Mouse (Mus musculus) brain, embryonic 18.5 days (tissue): ENCODE results near the gene Olfr555.
"Not testable (repeated sequence)": the region's sequence is repeated elsewhere in the genome, so short reads cannot be mapped to it uniquely, and the experiment has no call there.

Experiments used
- DNase-seq: peaks from one replicate; pipeline ENCODE4 v3.0.0-alpha.2; 2012; ENCODE audit warnings: low read depth, low spot score

Olfr555 gene

GRCm38 (mm10) chr7:102658523-102658922 lies at the start of gene Olfr555:
TSS of gene Olfr555 (plus strand) at chr7:102658823.
- no peak for DNase-seq

GRCm38 (mm10) chr7:102618118-102618517 lies 40.5 kb upstream of the Olfr555 start, which contains the start of gene Olfr553:
TSS of gene Olfr553 (minus strand) at chr7:102618218.
- no peak for DNase-seq

DNA sequence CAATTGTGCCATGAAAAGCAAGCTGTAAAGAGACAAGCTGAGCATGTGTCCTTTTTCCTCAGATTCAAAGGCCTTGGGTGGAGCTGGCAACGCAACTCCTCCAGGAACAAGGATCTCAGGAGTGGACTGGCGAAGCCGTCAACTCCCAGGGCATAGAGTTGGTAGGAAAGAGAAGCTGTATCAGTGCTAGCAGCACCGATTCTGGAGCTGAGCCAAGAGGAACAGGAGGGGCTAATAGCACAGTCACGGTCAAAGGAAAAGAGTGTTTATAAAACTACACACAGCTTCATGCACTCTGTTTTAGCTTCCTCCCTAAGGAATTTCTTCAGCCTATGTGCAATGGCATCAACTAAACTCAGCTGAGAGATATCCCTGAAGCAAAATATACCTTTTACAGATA lies 39.0 kb upstream of the Olfr555 start:
- DNase-seq: no peak

GRCm38 (mm10) chr7:102620368-102620767 lies 38.3 kb upstream of the Olfr555 start:
- DNase-seq: not testable (repeated sequence)

- DNase-seq: no peak
Measured at GRCm38 (mm10) chr7:102636665-102637064, 22.0 kb upstream of the Olfr555 start.

GRCm38 (mm10) chr7:102638132-102638531 lies 20.5 kb upstream of the Olfr555 start, which contains the start of gene Olfr554:
TSS of gene Olfr554 (plus strand) at chr7:102638432.
- no peak for DNase-seq

DNA sequence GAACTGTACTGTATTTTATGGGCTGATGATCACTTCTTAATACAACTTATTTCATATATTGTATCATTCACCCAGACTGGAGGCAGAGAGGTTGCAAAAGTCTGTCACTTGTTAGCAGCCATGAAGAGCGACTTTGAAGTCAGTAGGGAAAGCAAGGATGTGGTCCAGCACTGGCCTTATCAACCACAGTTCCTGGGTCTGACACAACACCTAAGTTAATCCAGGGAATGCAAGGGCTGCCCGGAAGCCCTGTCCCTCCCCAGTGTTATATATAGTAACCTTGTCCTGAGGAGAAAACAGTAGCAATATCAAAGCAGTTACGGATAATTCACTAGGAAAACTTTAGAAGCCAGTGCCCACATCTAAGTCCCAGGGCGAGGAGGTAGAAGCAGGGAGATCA lies 13.7 kb upstream of the Olfr555 start:
- DNase-seq: not testable (repeated sequence)

DNA sequence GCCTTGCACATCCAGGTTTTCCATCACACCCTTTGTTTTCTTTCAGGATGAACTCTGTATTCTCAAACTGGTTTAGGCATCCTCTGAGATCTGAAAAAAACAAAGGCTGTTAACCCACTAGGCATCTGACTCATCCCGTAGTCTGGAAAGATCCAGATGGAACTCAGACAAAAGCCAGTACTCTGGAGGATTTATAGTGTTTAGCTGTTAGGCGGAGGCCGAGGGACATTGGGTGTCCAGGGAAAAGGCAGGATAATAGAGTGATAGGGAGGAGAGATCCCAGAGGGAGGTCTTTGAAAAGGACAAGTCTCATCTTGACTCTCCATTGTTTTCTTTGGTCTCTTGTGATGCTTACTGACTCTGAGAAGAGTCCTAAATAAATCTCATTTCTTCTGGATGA lies 6.0 kb downstream of the Olfr555 start, which contains the start of gene Olfr556:
TSS of gene Olfr556 (plus strand) at position 301 of the 400 bp plus-strand sequence.
- no peak for DNase-seq

DNA sequence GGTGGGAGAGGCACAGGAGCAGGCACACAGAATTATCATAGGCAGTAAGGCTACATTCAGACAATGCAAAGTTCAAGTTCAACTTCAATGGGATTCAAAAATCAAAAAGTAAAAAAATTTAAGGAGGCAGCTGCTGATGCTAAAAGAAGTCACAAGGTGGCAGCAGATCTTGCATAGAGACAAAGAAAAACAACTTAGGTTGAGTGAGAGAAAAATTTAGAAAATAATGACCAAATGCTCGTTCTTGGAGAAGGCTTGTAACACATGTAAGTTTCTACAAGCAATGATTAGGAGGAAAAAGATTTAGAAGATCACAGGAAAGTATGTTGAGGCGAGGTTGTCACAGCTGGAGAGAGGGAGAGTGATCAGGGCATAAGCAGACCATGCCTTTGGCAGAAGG lies 6.8 kb downstream of the Olfr555 start:
- DNase-seq: no peak

- no peak for DNase-seq
Measured at GRCm38 (mm10) chr7:102676225-102676624, 17.6 kb downstream of the Olfr555 start.

DNA sequence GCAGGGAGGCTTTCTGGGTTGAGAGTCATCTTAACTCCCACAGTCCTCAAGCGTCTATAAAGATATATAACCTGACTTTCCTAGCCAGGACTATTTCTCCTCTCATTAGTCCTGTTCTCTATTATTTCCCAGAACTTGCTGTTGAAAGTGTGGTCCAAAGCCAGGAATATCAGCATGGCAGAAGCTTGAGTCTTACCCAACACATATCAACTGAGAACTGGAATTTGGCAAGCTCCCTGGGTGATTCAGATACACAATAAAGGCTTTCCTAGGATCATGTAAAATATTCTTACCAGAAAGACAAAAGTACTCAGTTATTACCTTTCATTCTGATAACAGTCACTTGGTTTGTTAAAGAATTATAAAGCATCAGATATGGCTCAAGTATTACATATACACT lies 23.3 kb downstream of the Olfr555 start:
- no peak for DNase-seq

- DNase-seq: peak; percentile 65
Measured at GRCm38 (mm10) chr7:102686944-102687501, 28.4 kb downstream of the Olfr555 start, which contains the start of gene Trim68. TSS of gene Trim68 (minus strand) at chr7:102687327.

- no peak for DNase-seq
Measured at GRCm38 (mm10) chr7:102695358-102696125, 36.9 kb downstream of the Olfr555 start, which contains the start of gene Olfr557. TSS of gene Olfr557 (plus strand) at chr7:102695910.

GRCm38 (mm10) chr7:102698461-102698860 lies 39.8 kb downstream of the Olfr555 start:
- no peak for DNase-seq

DNA sequence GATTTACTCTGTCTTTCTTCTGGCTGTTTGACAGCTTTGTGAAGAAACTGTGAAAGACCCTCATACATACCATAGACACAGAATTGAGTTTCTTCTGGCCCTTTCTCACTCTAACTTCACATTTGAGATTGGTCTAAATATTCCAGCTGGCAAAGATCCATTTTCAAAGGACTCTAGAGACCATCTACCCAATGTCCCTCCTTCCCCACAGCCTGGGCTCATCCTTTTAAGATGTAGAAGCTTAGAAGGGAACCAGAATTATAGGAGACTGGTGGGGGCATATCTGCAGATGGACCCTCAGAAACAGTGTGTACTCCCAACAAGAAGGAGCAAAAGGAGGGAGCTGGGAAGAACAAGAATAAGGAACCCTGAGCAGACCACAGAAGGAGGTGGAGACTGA lies 43.3 kb downstream of the Olfr555 start, which contains the start of gene Olfr558:
TSS of gene Olfr558 (plus strand) at position 301 of the 400 bp plus-strand sequence.
- no peak for DNase-seq
